Mouse (Mus musculus) limb, embryonic 11.5 days (tissue): Measurements from ENCODE around the gene Ampd2. TPM values are rescaled to one million over a fixed set of nuclear protein-coding genes. Genes with fewer than 3 reads are reported as not detected.
A peak's percentile ranks its signal among the peaks of the same experiment; 100 is the strongest.

Experiments
- ATAC-seq: fragments of 200-750 bp; cut with Nextera tagmentation; 2 replicates; pipeline ENCODE4 v1.8.0; 2017; ENCODE audit warnings: low read depth; ENCODE audit not compliant: insufficient number of reproducible peaks, low FRiP score, low TSS enrichment
- DNase-seq: peaks from one replicate; pipeline ENCODE4 v3.0.0-alpha.2; 2015; ENCODE audit warnings: low spot score
- H3K27ac ChIP-seq: fragments of 300-500 bp; sonication (generic); replicated peaks from 2 replicates; pipeline ENCODE4 v1.5.1; 2014; ENCODE audit warnings: low read depth, mild to moderate bottlenecking, low read length
- H3K27me3 ChIP-seq: fragments of 300-500 bp; sonication (generic); 2 replicates; pipeline ENCODE4 v1.6.1; 2014; ENCODE audit warnings: mild to moderate bottlenecking, low read length, mixed read lengths; ENCODE audit not compliant: control insufficient read depth, insufficient read depth
- H3K36me3 ChIP-seq: fragments of 300-500 bp; sonication (generic); 2 replicates; pipeline ENCODE4 v1.6.1; 2014; ENCODE audit warnings: mild to moderate bottlenecking, low read length, moderate library complexity, mixed read lengths; ENCODE audit not compliant: control insufficient read depth, insufficient read depth
- H3K4me1 ChIP-seq: fragments of 300-500 bp; sonication (generic); 2 replicates; pipeline ENCODE4 v1.6.1; 2014; ENCODE audit warnings: low read length, mixed read lengths; ENCODE audit not compliant: control insufficient read depth, insufficient read depth
- H3K4me2 ChIP-seq: fragments of 300-500 bp; sonication (generic); 2 replicates; pipeline ENCODE4 v1.6.1; 2014; ENCODE audit warnings: low read depth, mild to moderate bottlenecking, moderate library complexity; ENCODE audit not compliant: severe bottlenecking
- H3K4me3 ChIP-seq: fragments of 300-500 bp; sonication (generic); 2 replicates; pipeline ENCODE4 v1.5.1; 2014; ENCODE audit warnings: low read depth, low read length
- H3K9ac ChIP-seq: fragments of 300-500 bp; sonication (generic); 2 replicates; pipeline ENCODE4 v1.6.1; 2014; ENCODE audit warnings: mild to moderate bottlenecking, low read length
- H3K9me3 ChIP-seq: fragments of 300-500 bp; sonication (generic); 2 replicates; pipeline ENCODE4 v1.6.1; 2016; ENCODE audit warnings: low read length; ENCODE audit not compliant: control insufficient read depth
- WGBS: fragments of 180-500 bp; shearing (Covaris S2); extraction: QIAGEN DNeasy Blood & Tissue Kit; methylation state at CpG from one replicate; pipeline ENCODE4 v1.1.7; 2014; 5-methylcytosine and 5-hydroxymethylcytosine counted together
- polyA plus RNA-seq: library from polyadenylated mRNA; unstranded; fragments of >200 nt; fragmentation: Nextera tagmentation; extraction: Ambion mirVana; gene quantifications from 2 replicates; pipeline ENCODE4 v1.2.1, GENCODE M21; 2014

The Ampd2 gene
- 37.0 and 38.0 TPM in 2 replicates for polyA plus RNA-seq

DNA sequence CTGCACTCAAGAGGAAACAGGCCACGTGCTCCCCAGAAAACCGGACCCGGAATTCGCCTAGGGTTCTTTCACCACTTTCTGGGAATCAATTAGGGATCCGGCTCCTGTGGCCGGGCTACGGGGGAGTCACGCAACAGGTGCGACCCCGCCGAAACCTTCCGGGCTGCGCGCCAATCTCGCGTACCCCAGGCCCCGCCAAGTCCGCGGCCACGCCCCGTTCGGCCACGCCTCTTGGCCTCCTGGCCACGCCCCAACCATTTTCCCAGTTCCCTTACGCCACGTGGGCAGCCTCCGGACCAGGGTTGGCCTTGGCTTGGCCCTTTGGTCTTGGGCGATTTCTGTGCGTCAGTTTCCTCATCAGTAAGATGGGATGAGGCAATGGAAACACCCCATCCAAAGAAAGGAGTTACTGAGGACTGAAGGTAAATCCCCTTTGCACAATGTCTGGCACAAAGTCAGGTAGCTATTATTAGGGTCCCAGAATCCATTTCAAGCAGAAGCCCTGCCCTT is at the start of gene Ampd2:
Ampd2 (minus strand) TSS at position 182 of the 510 bp plus-strand sequence.
- Histone ChIP-seq H3K4me2 (peak within 1 kb of the TSS; percentile 100), H3K27me3 (no peaks in the 10 kb centered on the region), H3K9ac (peak within 1 kb of the TSS; percentile 69), H3K4me1 (peaks cover 25% of the 10 kb centered on the region; the same call in 1 of the 2 replicates), H3K4me3 (peak within 1 kb of the TSS; percentile 67), H3K36me3 (no peaks in the 10 kb centered on the region; the same call in 1 of the 2 replicates), H3K27ac (peak within 1 kb of the TSS; percentile 82), H3K9me3 (no peaks in the 10 kb centered on the region)
- WGBS: under 1% methylated on average over 29 of the region's 29 CpGs
- peak; percentile 92 for DNase-seq
- peak; percentile 29 for ATAC-seq

DNA sequence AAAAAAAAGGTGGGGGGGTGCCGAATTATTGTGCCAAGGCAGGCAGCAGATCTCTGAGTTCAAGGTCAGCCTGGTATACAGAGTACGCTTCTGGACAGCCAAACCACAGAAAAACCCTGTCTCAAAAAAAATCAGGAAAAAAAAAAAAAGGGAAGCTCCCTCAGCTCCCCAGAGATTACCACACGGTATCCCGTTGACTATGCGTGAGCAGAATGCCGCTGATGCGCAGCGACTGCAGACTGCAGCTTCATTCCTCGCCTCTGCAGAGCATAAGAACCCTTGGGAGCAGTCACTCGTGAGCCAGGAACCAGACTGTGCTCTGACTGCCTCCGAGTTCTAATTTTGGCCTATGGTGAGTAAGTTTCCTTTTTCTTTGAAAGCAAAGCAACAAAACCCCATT is 48.2 kb upstream of the Ampd2 start:
- no peak for ATAC-seq
- no peak overlapping the region for H3K4me2 ChIP-seq
- no peaks in the 10 kb centered on the region for H3K4me1 ChIP-seq
- H3K9me3 ChIP-seq: no peaks in the 10 kb centered on the region
- H3K9ac ChIP-seq: no peak overlapping the region
- peaks cover 2% of the 10 kb centered on the region; the same call in 1 of the 2 replicates for H3K36me3 ChIP-seq
- no peak overlapping the region for H3K4me3 ChIP-seq
- no peak overlapping the region for H3K27ac ChIP-seq
- no peak for DNase-seq
- WGBS: 88% methylated on average over 11 of the region's 11 CpGs
- H3K27me3 ChIP-seq: no peaks in the 10 kb centered on the region

DNA sequence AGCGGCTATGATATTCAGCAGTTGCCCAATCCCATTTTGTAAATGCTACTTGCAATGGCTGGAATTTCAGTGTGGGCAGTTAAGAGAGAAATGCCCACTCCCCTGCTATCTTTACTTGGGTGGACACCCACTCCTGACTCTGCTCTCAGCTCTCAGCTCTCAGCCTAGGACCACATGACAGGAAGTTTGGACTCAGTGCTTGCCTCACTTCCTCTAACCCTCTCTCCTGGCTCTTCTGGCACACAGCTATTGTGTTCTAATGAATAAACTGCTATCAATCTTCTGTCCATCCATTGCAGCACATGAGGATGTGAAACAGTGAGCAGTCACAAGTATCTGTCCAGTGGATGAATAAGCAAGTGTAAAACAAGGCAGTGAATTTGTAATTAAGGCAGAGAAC is 46.0 kb upstream of the Ampd2 start:
- H3K36me3 ChIP-seq: peaks cover 2% of the 10 kb centered on the region; the same call in 1 of the 2 replicates
- H3K4me3 ChIP-seq: no peak overlapping the region
- 67% methylated on average over 1 of the region's 1 CpGs for WGBS
- DNase-seq (no peak), ATAC-seq (no peak)
- no peak overlapping the region for H3K9ac ChIP-seq
- H3K4me1 ChIP-seq: peaks cover 8% of the 10 kb centered on the region
- H3K4me2 ChIP-seq: no peak overlapping the region
- H3K9me3 ChIP-seq: no peaks in the 10 kb centered on the region
- no peaks in the 10 kb centered on the region for H3K27me3 ChIP-seq
- H3K27ac ChIP-seq: no peak overlapping the region

DNA sequence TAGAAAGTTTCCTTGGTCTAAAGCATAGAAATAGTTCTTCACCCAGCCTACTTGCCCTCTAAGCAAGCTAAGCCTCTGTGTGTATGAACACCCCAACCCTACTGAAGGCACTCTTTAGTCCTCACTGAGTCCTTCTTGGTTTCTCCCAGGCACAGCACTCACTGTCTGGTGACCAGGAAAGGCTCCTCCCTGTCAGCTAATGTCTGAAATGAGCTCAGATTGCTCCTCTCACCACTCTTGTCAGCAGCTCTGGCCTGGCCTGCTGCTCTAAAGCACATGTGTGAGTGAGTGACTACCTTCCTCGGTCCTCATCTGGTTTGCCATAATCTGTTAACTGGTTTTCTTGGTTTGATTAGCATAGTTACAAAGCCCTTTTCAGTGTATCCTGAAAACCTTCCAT is 45.4 kb upstream of the Ampd2 start:
- Histone ChIP-seq H3K4me3 (no peak overlapping the region), H3K27me3 (no peaks in the 10 kb centered on the region), H3K36me3 (peaks cover 2% of the 10 kb centered on the region; the same call in 1 of the 2 replicates), H3K9me3 (no peaks in the 10 kb centered on the region), H3K9ac (no peak overlapping the region), H3K27ac (no peak overlapping the region), H3K4me1 (peaks cover 8% of the 10 kb centered on the region), H3K4me2 (no peak overlapping the region)
- DNase-seq (no peak), ATAC-seq (no peak)
- 78% methylated on average over 1 of the region's 1 CpGs for WGBS

DNA sequence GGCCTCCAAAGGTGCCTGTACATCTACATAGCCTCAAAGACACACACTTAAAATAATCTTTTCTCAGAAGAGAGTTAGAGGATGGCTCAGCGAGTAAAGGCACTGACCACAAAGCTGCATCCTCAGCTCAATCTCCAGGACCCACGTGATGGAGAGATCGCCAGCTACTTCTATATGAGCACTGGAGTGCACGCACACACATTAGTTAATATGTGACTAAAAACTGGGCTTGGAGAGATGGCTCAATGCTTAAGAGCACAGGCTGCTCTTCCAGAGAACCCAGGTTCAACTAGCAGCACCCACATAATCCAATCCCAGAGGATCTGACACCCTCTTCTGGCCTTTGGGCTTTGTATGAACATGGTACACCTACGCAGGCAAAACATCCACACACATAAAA is 44.8 kb upstream of the Ampd2 start:
- no peak for ATAC-seq
- H3K27ac ChIP-seq: no peak overlapping the region
- DNase-seq: no peak
- no peaks in the 10 kb centered on the region for H3K27me3 ChIP-seq
- H3K9me3 ChIP-seq: no peaks in the 10 kb centered on the region
- H3K4me1 ChIP-seq: peaks cover 8% of the 10 kb centered on the region
- H3K4me2 ChIP-seq: no peak overlapping the region
- H3K9ac ChIP-seq: no peak overlapping the region
- H3K36me3 ChIP-seq: no peaks in the 10 kb centered on the region
- no peak overlapping the region for H3K4me3 ChIP-seq
- 92% methylated on average over 5 of the region's 5 CpGs for WGBS

DNA sequence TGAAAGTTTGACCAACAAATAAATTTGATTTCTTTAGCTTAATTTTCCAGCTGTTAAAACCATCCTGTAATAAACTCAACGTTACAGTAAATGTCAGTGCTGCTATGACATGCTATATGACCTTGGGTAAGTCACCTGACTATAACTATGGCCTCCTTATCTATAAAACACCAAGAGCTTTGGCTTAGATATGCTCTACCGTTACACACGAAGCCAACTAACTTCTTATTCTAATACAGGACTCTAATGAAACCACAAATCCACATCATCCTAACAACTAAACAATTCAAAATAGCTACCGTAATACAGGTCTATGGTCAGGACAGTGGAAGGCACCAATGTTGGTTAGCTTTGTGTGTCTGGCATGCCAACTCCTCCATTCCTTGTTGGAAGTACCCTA is 43.4 kb upstream of the Ampd2 start:
- H3K9me3 ChIP-seq: no peaks in the 10 kb centered on the region
- no peak overlapping the region for H3K27ac ChIP-seq
- no peak overlapping the region for H3K9ac ChIP-seq
- no peak overlapping the region for H3K4me3 ChIP-seq
- no peak overlapping the region for H3K4me2 ChIP-seq
- DNase-seq: no peak
- no peaks in the 10 kb centered on the region for H3K27me3 ChIP-seq
- no peaks in the 10 kb centered on the region for H3K36me3 ChIP-seq
- no peak for ATAC-seq
- H3K4me1 ChIP-seq: peaks cover 8% of the 10 kb centered on the region
- 92% methylated on average over 4 of the region's 4 CpGs for WGBS

DNA sequence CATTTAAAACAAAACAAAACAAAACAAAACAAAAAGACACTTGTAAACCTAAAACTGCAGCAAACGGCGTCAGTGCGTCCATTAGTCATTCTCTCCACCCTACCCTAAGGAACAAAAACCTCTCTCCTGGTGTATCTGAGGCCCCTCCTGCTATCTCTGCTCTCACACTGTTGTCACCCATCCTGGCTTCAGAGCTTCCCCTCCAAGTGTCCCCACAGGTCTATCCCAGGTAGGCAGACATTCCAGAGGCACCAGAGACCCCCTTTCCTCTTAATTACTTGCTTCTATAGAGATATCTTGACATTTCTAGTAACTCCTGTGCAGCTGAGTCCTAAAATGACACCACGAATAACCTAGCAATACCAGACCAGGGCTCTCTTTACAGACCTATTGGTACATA is 42.9 kb upstream of the Ampd2 start:
- no peak for DNase-seq
- Histone ChIP-seq H3K4me3 (no peak overlapping the region), H3K36me3 (no peaks in the 10 kb centered on the region), H3K27me3 (no peaks in the 10 kb centered on the region), H3K9me3 (no peaks in the 10 kb centered on the region), H3K27ac (no peak overlapping the region), H3K4me1 (peaks cover 8% of the 10 kb centered on the region), H3K4me2 (no peak overlapping the region), H3K9ac (no peak overlapping the region)
- WGBS: 93% methylated on average over 4 of the region's 4 CpGs
- ATAC-seq: no peak

DNA sequence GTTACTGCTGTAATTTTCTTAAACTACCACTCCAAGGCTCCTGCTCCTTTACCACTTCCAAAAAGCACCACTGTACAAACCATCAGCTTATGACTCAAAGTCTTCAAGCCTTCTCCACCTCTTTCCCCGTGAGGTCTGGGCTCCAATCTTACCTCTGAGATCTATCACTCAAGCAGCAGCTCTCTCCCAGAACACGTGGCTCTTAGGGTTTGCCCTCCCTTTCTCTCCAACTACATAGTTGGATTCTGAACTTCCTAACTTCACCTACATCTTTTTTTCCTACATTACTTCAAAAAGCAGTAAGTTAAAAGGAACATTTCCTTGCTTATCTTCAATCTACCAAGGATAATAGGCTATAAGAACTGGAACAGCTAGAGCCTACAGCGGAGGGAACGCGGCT is 42.1 kb upstream of the Ampd2 start:
- no peak overlapping the region for H3K4me2 ChIP-seq
- H3K9ac ChIP-seq: no peak overlapping the region
- no peaks in the 10 kb centered on the region for H3K27me3 ChIP-seq
- no peaks in the 10 kb centered on the region for H3K36me3 ChIP-seq
- H3K4me1 ChIP-seq: peaks cover 8% of the 10 kb centered on the region
- 74% methylated on average over 5 of the region's 5 CpGs for WGBS
- DNase-seq: no peak
- no peak overlapping the region for H3K4me3 ChIP-seq
- no peak overlapping the region for H3K27ac ChIP-seq
- no peak for ATAC-seq
- no peaks in the 10 kb centered on the region for H3K9me3 ChIP-seq

DNA sequence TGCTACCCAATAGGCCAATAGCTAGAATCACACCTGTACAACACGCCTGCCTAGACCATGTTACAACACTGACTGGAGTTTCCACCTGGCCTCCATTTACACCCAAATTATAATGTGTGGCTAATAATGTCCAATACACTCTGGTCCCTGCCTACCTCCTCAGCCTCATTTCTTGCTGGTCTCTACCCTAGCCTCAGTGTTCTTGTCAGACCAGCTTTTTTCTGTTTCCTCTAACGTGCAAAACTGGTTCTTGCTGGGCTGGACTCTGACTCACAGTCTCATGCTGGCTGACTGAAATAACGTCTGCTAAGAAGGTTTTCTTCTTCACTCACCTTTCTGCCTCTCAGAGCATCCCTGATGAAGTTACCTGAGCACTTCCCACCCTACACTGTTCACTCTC is 39.9 kb upstream of the Ampd2 start:
- Histone ChIP-seq H3K9ac (no peak overlapping the region), H3K9me3 (no peaks in the 10 kb centered on the region), H3K4me1 (peaks cover 8% of the 10 kb centered on the region), H3K36me3 (peaks cover under 1% of the 10 kb centered on the region; the same call in 1 of the 2 replicates), H3K27me3 (no peaks in the 10 kb centered on the region), H3K4me2 (no peak overlapping the region), H3K4me3 (no peak overlapping the region), H3K27ac (no peak overlapping the region)
- ATAC-seq (no peak), DNase-seq (no peak)
- WGBS: 88% methylated on average over 3 of the region's 3 CpGs
